Mouse (Mus musculus) right cerebral cortex, postnatal 10 days (tissue): Measurements from ENCODE around the gene D030056L22Rik.
A peak's percentile ranks its signal among the peaks of the same experiment; 100 is the strongest.

Source experiments
- DNase-seq, 2 experiments: peaks; one replicate each; pipeline ENCODE4 v3.0.0; 2021; ENCODE audit warnings: low spot score in 2 of 2

The D030056L22Rik gene

GRCm38 (mm10) chr19:18712866-18713300 lies at the start of gene D030056L22Rik:
Gene D030056L22Rik, plus strand, starts transcription at chr19:18713193.
- DNase-seq = peak; percentile 99

GRCm38 (mm10) chr19:18663904-18664303 lies 49.1 kb upstream of the D030056L22Rik start:
- DNase-seq = no peak

- DNase-seq = no peak
Observed at GRCm38 (mm10) chr19:18666966-18667365, 46.0 kb upstream of the D030056L22Rik start.

- no peak for DNase-seq
Observed at GRCm38 (mm10) chr19:18669551-18669950, 43.4 kb upstream of the D030056L22Rik start.

GRCm38 (mm10) chr19:18670608-18671007 lies 42.4 kb upstream of the D030056L22Rik start, which contains the start of gene Carnmt1:
Gene Carnmt1, plus strand, starts transcription at chr19:18670764.
- peak; percentile 99 for DNase-seq

GRCm38 (mm10) chr19:18671056-18671741 lies 41.8 kb upstream of the D030056L22Rik start:
- peak; percentile 53 to 56 for DNase-seq

- DNase-seq = no peak
Observed at GRCm38 (mm10) chr19:18672498-18672897, 40.5 kb upstream of the D030056L22Rik start.

- no peak for DNase-seq
Observed at GRCm38 (mm10) chr19:18673116-18673515, 39.9 kb upstream of the D030056L22Rik start.

- no peak for DNase-seq
Observed at GRCm38 (mm10) chr19:18682142-18682541, 30.9 kb upstream of the D030056L22Rik start.

- no peak for DNase-seq
Observed at GRCm38 (mm10) chr19:18687556-18687955, 25.4 kb upstream of the D030056L22Rik start.

GRCm38 (mm10) chr19:18692176-18692575 lies 20.8 kb upstream of the D030056L22Rik start:
- DNase-seq = no peak

GRCm38 (mm10) chr19:18692768-18693167 lies 20.2 kb upstream of the D030056L22Rik start:
- no peak for DNase-seq

- DNase-seq = no peak
Observed at GRCm38 (mm10) chr19:18695116-18695515, 17.9 kb upstream of the D030056L22Rik start.

- no peak for DNase-seq
Observed at GRCm38 (mm10) chr19:18695552-18695951, 17.4 kb upstream of the D030056L22Rik start.

- DNase-seq = no peak
Observed at GRCm38 (mm10) chr19:18708101-18708500, 4.9 kb upstream of the D030056L22Rik start.

- DNase-seq = no peak
Observed at GRCm38 (mm10) chr19:18710903-18711302, 2.1 kb upstream of the D030056L22Rik start.

- no peak for DNase-seq
Observed at GRCm38 (mm10) chr19:18711589-18711988, 1.4 kb upstream of the D030056L22Rik start.

GRCm38 (mm10) chr19:18712153-18712865 lies 684 bp upstream of the D030056L22Rik start:
- no peak for DNase-seq

GRCm38 (mm10) chr19:18713357-18713756 lies 364 bp downstream of the D030056L22Rik start:
- DNase-seq = peak; percentile 67 to 68

- peak; percentile 77 to 83 for DNase-seq
Observed at GRCm38 (mm10) chr19:18716374-18716773, 3.4 kb downstream of the D030056L22Rik start.

GRCm38 (mm10) chr19:18720337-18720736 lies 7.3 kb downstream of the D030056L22Rik start:
- no peak for DNase-seq

GRCm38 (mm10) chr19:18725186-18725585 lies 12.2 kb downstream of the D030056L22Rik start:
- no peak for DNase-seq

GRCm38 (mm10) chr19:18730255-18730654 lies 17.3 kb downstream of the D030056L22Rik start:
- DNase-seq = no peak
